Mouse (Mus musculus) intestine, embryonic 15.5 days (tissue): ENCODE measurements around the gene Fosl1. TPM values are rescaled to one million over a fixed set of nuclear protein-coding genes. Genes with fewer than 3 reads are reported as not detected.

ENCODE experiments used
- polyA plus RNA-seq: library from polyadenylated mRNA; unstranded; fragments of >200 nt; fragmentation: Nextera tagmentation; extraction: Ambion mirVana; gene quantifications from 2 replicates; pipeline ENCODE4 v1.2.1, GENCODE M21; 2015

Gene Fosl1
- polyA plus RNA-seq, 1 experiment from 2014 or later, result not detected

Other genes starting within 250 kb of the Fosl1 start
- 15.6 and 15.8 TPM in 2 replicates for gene Pacs1, start 174.4 kb upstream of the Fosl1 start, polyA plus RNA-seq
- gene Sf3b2, start 152.1 kb upstream of the Fosl1 start, polyA plus RNA-seq, result 282 and 289 TPM in 2 replicates
- 2.1 and 2.4 TPM in 2 replicates for gene Gal3st3, start 149.2 kb upstream of the Fosl1 start, polyA plus RNA-seq
- not detected in 2 replicates for gene Catsper1, start 111.8 kb upstream of the Fosl1 start, polyA plus RNA-seq
- gene Cst6, start 98.0 kb upstream of the Fosl1 start, polyA plus RNA-seq, result 15.9 and 19.8 TPM in 2 replicates
- gene Eif1ad, start 80.8 kb upstream of the Fosl1 start, polyA plus RNA-seq, result 53.9 and 58.2 TPM in 2 replicates
- 474 and 479 TPM in 2 replicates for gene Banf1, start 80.4 kb upstream of the Fosl1 start, polyA plus RNA-seq
- 61.2 and 66.4 TPM in 2 replicates for gene Sart1, start 58.8 kb upstream of the Fosl1 start, polyA plus RNA-seq
- 4.3 and 10.8 TPM in 2 replicates for gene Tsga10ip, start 45.0 kb upstream of the Fosl1 start, polyA plus RNA-seq
- 198 and 200 TPM in 2 replicates for gene Drap1, start 22.6 kb upstream of the Fosl1 start, polyA plus RNA-seq
- gene AI837181, start 22.4 kb upstream of the Fosl1 start, polyA plus RNA-seq, result 42.6 and 45.8 TPM in 2 replicates
- gene Ccdc85b, start 10.3 kb downstream of the Fosl1 start, polyA plus RNA-seq, result 8.2 and 8.7 TPM in 2 replicates
- 95.1 and 99.4 TPM in 2 replicates for gene Fibp, start 13.1 kb downstream of the Fosl1 start, polyA plus RNA-seq
- gene Ctsw, start 21.0 kb downstream of the Fosl1 start, polyA plus RNA-seq, result 2.1 and 2.9 TPM in 2 replicates
- gene Efemp2, start 26.4 kb downstream of the Fosl1 start, polyA plus RNA-seq, result 118 TPM in 2 replicates
- 29.5 and 29.8 TPM in 2 replicates for gene Mus81, start 40.9 kb downstream of the Fosl1 start, polyA plus RNA-seq
- gene Cfl1, start 42.9 kb downstream of the Fosl1 start, polyA plus RNA-seq, result 2,332 and 2,514 TPM in 2 replicates
- gene 1700020D05Rik, start 56.2 kb downstream of the Fosl1 start, polyA plus RNA-seq, result not detected in 2 replicates
- 7.2 and 8.0 TPM in 2 replicates for gene Snx32, start 63.0 kb downstream of the Fosl1 start, polyA plus RNA-seq
- 19.3 TPM in 2 replicates for gene Ovol1, start 113.1 kb downstream of the Fosl1 start, polyA plus RNA-seq
- gene Ap5b1, start 120.5 kb downstream of the Fosl1 start, polyA plus RNA-seq, result 7.9 and 9.9 TPM in 2 replicates
- gene Rnaseh2c, start 154.3 kb downstream of the Fosl1 start, polyA plus RNA-seq, result 128 and 149 TPM in 2 replicates
- 44.1 and 47.3 TPM in 2 replicates for gene Kat5, start 162.7 kb downstream of the Fosl1 start, polyA plus RNA-seq
- gene Rela, start 189.9 kb downstream of the Fosl1 start, polyA plus RNA-seq, result 43.0 and 43.3 TPM in 2 replicates
- 21.5 and 23.8 TPM in 2 replicates for gene Sipa1, start 216.2 kb downstream of the Fosl1 start, polyA plus RNA-seq
- gene Map3k11, start 241.2 kb downstream of the Fosl1 start, polyA plus RNA-seq, result 33.7 and 36.3 TPM in 2 replicates
- gene Pcnx3, start 241.4 kb downstream of the Fosl1 start, polyA plus RNA-seq, result 16.3 and 16.8 TPM in 2 replicates